Mouse (Mus musculus): ENCODE data around the gene Glipr2. TPM values are rescaled to one million over a fixed set of nuclear protein-coding genes. Genes with fewer than 3 reads are reported as not detected.
A peak's percentile ranks its signal among the peaks of the same experiment; 100 is the strongest.

Glipr2 gene
- polyA plus RNA-seq, 1 experiment from 2014 or later, result 31.8 TPM

DNA sequence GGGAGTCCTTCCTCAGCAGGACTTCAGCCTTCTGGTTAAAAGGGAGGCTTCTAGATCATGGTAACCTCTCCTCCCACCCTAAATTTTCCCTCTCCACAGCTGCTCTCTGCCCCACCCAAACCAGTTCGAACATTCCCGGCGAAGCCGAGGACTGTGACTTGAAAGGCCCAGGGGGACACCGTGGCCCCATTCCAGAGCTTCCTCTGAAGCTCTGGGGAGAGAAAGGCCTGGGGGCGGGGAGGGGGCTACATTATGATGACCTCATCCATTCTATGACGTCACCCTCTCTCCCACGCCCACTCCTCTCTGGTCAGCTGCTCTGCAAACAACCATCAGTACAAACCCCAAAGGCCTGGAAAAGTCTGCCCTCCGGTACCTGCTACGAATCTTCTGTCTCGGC, 26.0 kb downstream of the Glipr2 start, which contains the start of gene Ccin:
TSS of gene Ccin (plus strand) at position 303 of the 400 bp plus-strand sequence.
- Histone ChIP-seq H3K9ac (replicated peaks; ENCODE audit: low read length) (peak within 1 kb of the TSS; percentile 48), H3K36me3 (ENCODE audit: control insufficient read depth, insufficient read depth, low read length) (no peaks in the 10 kb centered on the region), H3K27me3 (ENCODE audit: control insufficient read depth, insufficient read depth, low read length) (peaks cover 12% of the 10 kb centered on the region; the same call in 1 of the 2 replicates), H3K9me3 (ENCODE audit: control insufficient read depth, low read length) (no peaks in the 10 kb centered on the region), H3K4me2 (ENCODE audit: low read length) (peak within 1 kb of the TSS; percentile 57), H3K4me1 (ENCODE audit: control insufficient read depth, insufficient read depth, low read length) (peaks cover 11% of the 10 kb centered on the region; the same call in 1 of the 2 replicates), H3K4me3 (replicated peaks; ENCODE audit: low read depth, low read length) (peak within 1 kb of the TSS; percentile 20), H3K27ac (replicated peaks; ENCODE audit: low read depth, low read length) (no peak within 1 kb of the TSS)
- DNase-seq, result no peak
- 83% methylated on average over 11 of the region's 11 CpGs for WGBS
- no peak for ATAC-seq (ENCODE audit: low FRiP score, low TSS enrichment)

DNA sequence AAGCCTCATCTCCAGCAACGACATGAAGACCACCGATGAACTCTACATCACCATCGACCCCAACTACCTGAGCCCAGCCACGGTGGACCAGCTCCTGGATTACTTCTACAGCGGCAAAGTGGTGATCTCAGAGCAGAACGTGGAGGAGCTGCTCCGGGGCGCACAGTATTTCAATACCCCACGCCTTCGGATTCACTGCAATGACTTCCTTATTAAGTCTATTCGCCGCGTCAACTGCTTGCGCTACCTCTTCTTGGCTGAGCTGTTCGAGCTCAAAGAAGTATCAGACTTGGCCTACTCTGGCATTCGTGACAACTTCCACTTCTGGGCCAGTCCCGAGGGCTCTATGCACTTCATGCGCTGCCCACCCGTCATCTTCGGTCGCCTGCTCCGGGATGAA, 26.6 kb downstream of the Glipr2 start:
- Histone ChIP-seq H3K9ac (replicated peaks; ENCODE audit: low read length) (no peak overlapping the region), H3K9me3 (ENCODE audit: control insufficient read depth, low read length) (no peaks in the 10 kb centered on the region), H3K4me1 (ENCODE audit: control insufficient read depth, insufficient read depth, low read length) (peaks cover 5% of the 10 kb centered on the region; the same call in 1 of the 2 replicates), H3K4me3 (replicated peaks; ENCODE audit: low read depth, low read length) (no peak overlapping the region), H3K27me3 (ENCODE audit: control insufficient read depth, insufficient read depth, low read length) (peaks cover 12% of the 10 kb centered on the region; the same call in 1 of the 2 replicates), H3K36me3 (ENCODE audit: control insufficient read depth, insufficient read depth, low read length) (no peaks in the 10 kb centered on the region), H3K27ac (replicated peaks; ENCODE audit: low read depth, low read length) (no peak overlapping the region), H3K4me2 (ENCODE audit: low read length) (no peak overlapping the region)
- ATAC-seq (ENCODE audit: low FRiP score, low TSS enrichment) (no peak), DNase-seq (no peak)
- 93% methylated on average over 22 of the region's 22 CpGs for WGBS

DNA sequence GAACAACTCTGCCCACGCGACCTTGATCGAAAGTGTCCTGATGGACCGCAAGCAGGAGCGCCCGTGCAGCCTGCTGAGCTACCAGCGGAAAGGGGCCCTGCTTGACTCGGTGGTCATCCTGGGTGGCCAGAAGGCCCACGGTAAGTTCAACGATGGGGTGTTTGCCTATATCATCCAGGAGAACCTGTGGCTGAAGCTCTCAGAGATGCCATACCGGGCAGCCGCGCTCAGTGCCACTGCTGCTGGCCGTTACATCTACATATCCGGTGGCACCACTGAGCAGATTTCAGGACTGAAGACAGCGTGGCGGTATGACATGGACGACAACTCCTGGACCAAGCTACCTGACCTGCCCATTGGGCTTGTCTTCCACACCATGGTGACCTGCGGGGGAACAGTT, 27.1 kb downstream of the Glipr2 start:
- DNase-seq (no peak), ATAC-seq (ENCODE audit: low FRiP score, low TSS enrichment) (no peak)
- no peak overlapping the region for H3K9ac ChIP-seq (replicated peaks; ENCODE audit: low read length)
- no peaks in the 10 kb centered on the region for H3K9me3 ChIP-seq (ENCODE audit: control insufficient read depth, low read length)
- no peaks in the 10 kb centered on the region for H3K36me3 ChIP-seq (ENCODE audit: control insufficient read depth, insufficient read depth, low read length)
- H3K4me1 ChIP-seq (ENCODE audit: control insufficient read depth, insufficient read depth, low read length), result 0 out of 2 replicates have a peak, but pooled peaks cover under 1% of the 10 kb centered on the region
- no peak overlapping the region for H3K4me3 ChIP-seq (replicated peaks; ENCODE audit: low read depth, low read length)
- WGBS, result 94% methylated on average over 19 of the region's 19 CpGs
- H3K27ac ChIP-seq (replicated peaks; ENCODE audit: low read depth, low read length), result no peak overlapping the region
- peaks cover 12% of the 10 kb centered on the region; the same call in 1 of the 2 replicates for H3K27me3 ChIP-seq (ENCODE audit: control insufficient read depth, insufficient read depth, low read length)
- no peak overlapping the region for H3K4me2 ChIP-seq (ENCODE audit: low read length)

DNA sequence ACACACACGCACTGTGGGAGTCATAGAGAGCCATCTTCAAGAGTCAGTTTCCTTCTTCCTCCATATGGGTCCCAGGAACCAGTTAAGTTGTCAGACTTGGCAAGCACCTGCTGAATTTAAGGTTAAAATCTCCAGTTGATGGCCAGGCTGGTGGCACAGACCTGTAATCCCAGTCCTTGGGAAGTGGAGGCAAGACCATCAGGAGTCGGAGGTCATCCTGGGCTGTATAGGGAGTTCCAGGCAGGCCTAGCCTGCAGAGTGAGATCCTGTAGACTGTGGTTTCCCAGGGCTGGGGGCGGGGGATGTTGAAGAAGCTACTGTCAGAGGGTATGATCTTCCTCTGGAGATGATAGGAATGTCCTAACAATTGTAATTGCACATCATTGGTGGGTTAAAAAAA, 31.8 kb downstream of the Glipr2 start:
- Histone ChIP-seq H3K9me3 (ENCODE audit: control insufficient read depth, low read length) (no peaks in the 10 kb centered on the region), H3K27me3 (ENCODE audit: control insufficient read depth, insufficient read depth, low read length) (no peaks in the 10 kb centered on the region), H3K36me3 (ENCODE audit: control insufficient read depth, insufficient read depth, low read length) (no peaks in the 10 kb centered on the region), H3K27ac (replicated peaks; ENCODE audit: low read depth, low read length) (no peak overlapping the region), H3K4me3 (replicated peaks; ENCODE audit: low read depth, low read length) (no peak overlapping the region), H3K4me2 (ENCODE audit: low read length) (no peak overlapping the region), H3K9ac (replicated peaks; ENCODE audit: low read length) (no peak overlapping the region), H3K4me1 (ENCODE audit: control insufficient read depth, insufficient read depth, low read length) (no peaks in the 10 kb centered on the region)
- DNase-seq (no peak), ATAC-seq (ENCODE audit: low FRiP score, low TSS enrichment) (no peak)
- 89% methylated on average over 3 of the region's 3 CpGs for WGBS

DNA sequence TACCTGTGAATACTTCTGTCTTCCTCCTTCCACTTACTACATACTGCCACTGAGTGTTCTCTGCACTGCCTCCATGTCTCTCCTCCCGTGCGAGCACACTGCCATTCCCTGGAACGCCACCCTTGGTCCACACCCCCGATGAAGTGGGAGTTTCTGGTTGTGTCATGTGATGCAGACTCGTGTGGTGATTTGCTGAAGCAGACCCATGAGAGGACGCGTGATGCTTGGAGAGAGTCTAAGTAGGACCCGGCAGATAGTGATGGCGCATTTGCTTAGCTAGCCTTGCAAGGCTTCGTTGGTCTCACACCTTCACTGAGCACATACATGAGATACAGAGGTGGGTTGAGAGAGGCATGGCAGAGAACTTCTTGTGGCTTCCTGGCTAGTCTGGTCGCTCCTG, 35.9 kb downstream of the Glipr2 start:
- Histone ChIP-seq H3K4me1 (ENCODE audit: control insufficient read depth, insufficient read depth, low read length) (no peaks in the 10 kb centered on the region), H3K36me3 (ENCODE audit: control insufficient read depth, insufficient read depth, low read length) (no peaks in the 10 kb centered on the region), H3K27me3 (ENCODE audit: control insufficient read depth, insufficient read depth, low read length) (no peaks in the 10 kb centered on the region), H3K4me2 (ENCODE audit: low read length) (no peak overlapping the region), H3K9me3 (ENCODE audit: control insufficient read depth, low read length) (no peaks in the 10 kb centered on the region), H3K9ac (replicated peaks; ENCODE audit: low read length) (no peak overlapping the region), H3K4me3 (replicated peaks; ENCODE audit: low read depth, low read length) (no peak overlapping the region), H3K27ac (replicated peaks; ENCODE audit: low read depth, low read length) (no peak overlapping the region)
- no peak for DNase-seq
- no peak for ATAC-seq (ENCODE audit: low FRiP score, low TSS enrichment)
- WGBS, result 92% methylated on average over 11 of the region's 11 CpGs

DNA sequence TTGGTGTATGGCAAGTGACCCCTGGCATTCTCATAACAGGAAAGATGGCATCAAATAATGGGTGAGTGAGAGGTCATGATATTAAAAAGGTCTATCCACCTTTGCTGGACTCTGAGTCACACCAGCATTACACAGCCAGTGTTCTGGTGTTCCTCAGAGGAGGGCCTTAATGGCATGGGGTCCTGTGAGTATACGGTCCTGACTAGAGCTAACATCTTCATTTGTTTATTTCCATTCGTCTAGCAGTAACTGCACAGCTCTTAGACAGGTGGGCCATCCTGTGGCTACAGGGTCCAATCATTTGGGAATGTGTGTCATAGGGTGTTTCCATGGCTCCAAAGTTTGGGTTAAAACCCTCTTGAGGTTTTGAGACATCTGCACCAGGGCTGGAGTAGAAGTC, 37.1 kb downstream of the Glipr2 start:
- WGBS, result 76% methylated on average over 2 of the region's 2 CpGs
- H3K4me2 ChIP-seq (ENCODE audit: low read length), result no peak overlapping the region

DNA sequence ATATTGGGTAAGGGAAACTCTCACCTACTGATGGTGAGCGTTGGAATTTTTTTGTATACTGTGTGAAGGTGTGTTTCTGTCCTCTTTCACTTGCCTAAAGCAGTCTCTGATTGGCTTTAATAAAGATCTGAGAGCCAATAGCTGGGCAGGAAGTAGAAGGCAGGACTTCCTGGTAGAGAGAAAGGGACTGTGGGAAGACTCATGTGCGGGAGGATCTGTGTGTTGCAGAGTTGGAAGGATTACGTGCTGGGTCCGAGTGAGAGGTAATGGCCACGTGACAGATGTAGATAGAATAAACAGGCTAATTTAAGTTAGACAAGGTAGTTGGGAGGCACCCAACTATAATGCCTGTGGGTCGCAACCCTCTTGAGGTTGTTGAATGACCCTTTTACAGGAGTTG, 46.4 kb downstream of the Glipr2 start:
- ATAC-seq (ENCODE audit: low FRiP score, low TSS enrichment), result no peak
- Histone ChIP-seq H3K36me3 (ENCODE audit: control insufficient read depth, insufficient read depth, low read length) (no peaks in the 10 kb centered on the region), H3K4me2 (ENCODE audit: low read length) (no peak overlapping the region), H3K9me3 (ENCODE audit: control insufficient read depth, low read length) (no peaks in the 10 kb centered on the region; the same call in 1 of the 2 replicates), H3K9ac (replicated peaks; ENCODE audit: low read length) (no peak overlapping the region), H3K4me1 (ENCODE audit: control insufficient read depth, insufficient read depth, low read length) (no peaks in the 10 kb centered on the region), H3K27ac (replicated peaks; ENCODE audit: low read depth, low read length) (no peak overlapping the region), H3K4me3 (replicated peaks; ENCODE audit: low read depth, low read length) (no peak overlapping the region), H3K27me3 (ENCODE audit: control insufficient read depth, insufficient read depth, low read length) (no peaks in the 10 kb centered on the region)
- 87% methylated on average over 6 of the region's 6 CpGs for WGBS
- no peak for DNase-seq

More for the DNA sequence above, 37.1 kb downstream of the Glipr2 start:
- Histone ChIP-seq H3K9ac (replicated peaks; ENCODE audit: low read length) (no peak overlapping the region), H3K36me3 (ENCODE audit: control insufficient read depth, insufficient read depth, low read length) (no peaks in the 10 kb centered on the region), H3K27ac (replicated peaks; ENCODE audit: low read depth, low read length) (no peak overlapping the region), H3K4me1 (ENCODE audit: control insufficient read depth, insufficient read depth, low read length) (no peaks in the 10 kb centered on the region), H3K9me3 (ENCODE audit: control insufficient read depth, low read length) (no peaks in the 10 kb centered on the region; the same call in 1 of the 2 replicates), H3K27me3 (ENCODE audit: control insufficient read depth, insufficient read depth, low read length) (no peaks in the 10 kb centered on the region), H3K4me3 (replicated peaks; ENCODE audit: low read depth, low read length) (no peak overlapping the region)
- DNase-seq (no peak), ATAC-seq (ENCODE audit: low FRiP score, low TSS enrichment) (no peak)

DNA sequence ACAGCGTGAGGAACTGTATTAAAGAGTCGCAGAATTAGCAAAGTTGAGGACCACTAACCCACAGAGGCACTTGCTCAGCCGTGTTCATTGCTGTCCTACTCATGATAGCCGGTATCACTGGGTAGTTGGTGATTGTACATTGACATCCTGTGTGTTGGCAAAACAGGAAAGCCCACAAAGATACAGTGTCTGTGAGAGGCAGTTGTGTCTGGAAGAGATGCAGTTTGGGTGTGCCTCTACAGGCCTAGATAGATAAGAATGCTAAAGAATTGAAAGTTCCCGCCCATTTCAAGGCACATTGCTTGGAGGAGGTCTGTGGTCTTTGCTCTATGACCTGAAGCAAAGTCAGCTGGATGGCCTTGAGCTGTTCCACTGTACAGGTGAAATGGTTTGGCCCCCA, 46.9 kb downstream of the Glipr2 start, which contains the start of gene Clta:
TSS of gene Clta (plus strand) at position 327 of the 400 bp plus-strand sequence.
- no peaks in the 10 kb centered on the region for H3K27me3 ChIP-seq (ENCODE audit: control insufficient read depth, insufficient read depth, low read length)
- no peak within 1 kb of the TSS for H3K27ac ChIP-seq (replicated peaks; ENCODE audit: low read depth, low read length)
- H3K9me3 ChIP-seq (ENCODE audit: control insufficient read depth, low read length), result no peaks in the 10 kb centered on the region
- no peak within 1 kb of the TSS for H3K4me3 ChIP-seq (replicated peaks; ENCODE audit: low read depth, low read length)
- no peak for DNase-seq
- H3K4me1 ChIP-seq (ENCODE audit: control insufficient read depth, insufficient read depth, low read length), result no peaks in the 10 kb centered on the region
- H3K4me2 ChIP-seq (ENCODE audit: low read length), result no peak within 1 kb of the TSS
- WGBS, result 90% methylated on average over 5 of the region's 5 CpGs
- ATAC-seq (ENCODE audit: low FRiP score, low TSS enrichment), result no peak
- no peak within 1 kb of the TSS for H3K9ac ChIP-seq (replicated peaks; ENCODE audit: low read length)
- no peaks in the 10 kb centered on the region for H3K36me3 ChIP-seq (ENCODE audit: control insufficient read depth, insufficient read depth, low read length)

DNA sequence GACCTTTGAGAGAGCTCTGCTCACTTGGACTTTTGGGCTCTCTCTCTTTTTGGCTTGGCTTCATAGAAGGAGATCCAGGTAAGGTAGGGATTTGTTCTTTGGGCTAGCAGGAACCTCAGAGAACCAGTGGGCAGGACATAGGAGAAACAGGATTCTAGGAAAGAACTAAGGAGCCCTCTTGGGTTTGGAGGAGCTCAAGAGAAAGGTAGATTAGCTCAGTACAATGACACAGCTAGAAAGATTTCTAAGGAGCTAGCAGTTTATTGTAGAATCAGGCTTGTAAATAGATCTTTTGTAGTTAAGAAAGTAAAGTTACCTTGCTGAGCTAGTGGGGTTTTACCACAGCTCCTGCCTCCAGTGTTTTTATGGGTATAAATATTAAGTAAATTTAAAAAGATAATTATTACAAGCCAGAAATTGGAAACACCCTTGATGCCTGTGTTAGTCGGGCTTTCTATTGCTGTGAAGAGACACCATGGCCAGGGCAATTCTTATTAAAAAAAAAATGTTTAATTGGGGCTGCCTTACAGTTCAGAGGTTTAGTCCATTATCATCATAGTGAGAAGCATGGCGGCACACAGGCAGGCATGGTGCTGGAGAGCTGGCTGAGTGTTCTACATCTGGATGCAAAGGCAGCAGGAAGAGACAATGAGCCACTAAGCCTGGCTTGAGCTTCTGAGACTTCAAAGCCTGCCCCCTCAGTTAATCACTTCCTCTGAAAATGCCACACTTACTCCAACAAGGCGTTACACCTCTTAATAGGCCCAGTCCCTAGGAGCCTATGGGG, 47.6 kb downstream of the Glipr2 start:
- Histone ChIP-seq H3K9me3 (ENCODE audit: control insufficient read depth, low read length) (no peaks in the 10 kb centered on the region), H3K36me3 (ENCODE audit: control insufficient read depth, insufficient read depth, low read length) (no peaks in the 10 kb centered on the region), H3K9ac (replicated peaks; ENCODE audit: low read length) (no peak overlapping the region), H3K4me1 (ENCODE audit: control insufficient read depth, insufficient read depth, low read length) (no peaks in the 10 kb centered on the region), H3K27me3 (ENCODE audit: control insufficient read depth, insufficient read depth, low read length) (no peaks in the 10 kb centered on the region), H3K4me3 (replicated peaks; ENCODE audit: low read depth, low read length) (no peak overlapping the region), H3K27ac (replicated peaks; ENCODE audit: low read depth, low read length) (no peak overlapping the region), H3K4me2 (ENCODE audit: low read length) (no peak overlapping the region)
- 72% methylated on average over 3 of the region's 3 CpGs for WGBS
- no peak for ATAC-seq (ENCODE audit: low FRiP score, low TSS enrichment)
- DNase-seq, result no peak
